Mouse (Mus musculus) embryonic facial prominence, embryonic 15.5 days (tissue): ENCODE measurements at regions not wholly inside any gene's neighbourhood (a gene's known extent, or its start where the extent isn't known, plus 50 kb on each side); places are given as distances from the start of the nearest gene placed in this dataset.
A peak's percentile ranks its signal among the peaks of the same experiment; 100 is the strongest.

Experiments used
- ATAC-seq: fragments of 200-750 bp; cut with Nextera tagmentation; 2 replicates; pipeline ENCODE4 v1.8.0; 2017; ENCODE audit warnings: low read depth, moderate TSS enrichment; ENCODE audit not compliant: insufficient number of reproducible peaks, low FRiP score, low TSS enrichment
- H3K27ac ChIP-seq: fragments of 300-500 bp; sonication (generic); replicated peaks from 2 replicates; pipeline ENCODE4 v1.5.1; 2015; ENCODE audit warnings: mild to moderate bottlenecking, inconsistent platforms
- H3K27me3 ChIP-seq: fragments of 300-500 bp; sonication (generic); 2 replicates; pipeline ENCODE4 v1.6.1; 2015; ENCODE audit warnings: inconsistent platforms
- H3K36me3 ChIP-seq: fragments of 300-500 bp; sonication (generic); 2 replicates; pipeline ENCODE4 v1.6.1; 2015; ENCODE audit warnings: mild to moderate bottlenecking, inconsistent platforms
- H3K4me1 ChIP-seq: fragments of 300-500 bp; sonication (generic); 2 replicates; pipeline ENCODE4 v1.6.1; 2015; ENCODE audit warnings: inconsistent platforms
- H3K4me2 ChIP-seq: fragments of 300-500 bp; sonication (generic); replicated peaks from 2 replicates; pipeline ENCODE4 v1.6.1; 2015; ENCODE audit warnings: mild to moderate bottlenecking, inconsistent platforms
- H3K4me3 ChIP-seq: fragments of 300-500 bp; sonication (generic); replicated peaks from 2 replicates; pipeline ENCODE4 v1.5.1; 2015; ENCODE audit warnings: mild to moderate bottlenecking, inconsistent platforms
- H3K9ac ChIP-seq: fragments of 300-500 bp; sonication (generic); 2 replicates; pipeline ENCODE4 v1.6.1; 2015; ENCODE audit warnings: inconsistent platforms
- H3K9me3 ChIP-seq: fragments of 300-500 bp; sonication (generic); replicated peaks from 2 replicates; pipeline ENCODE4 v1.6.1; 2016; ENCODE audit warnings: inconsistent platforms
- WGBS: fragments of 180-500 bp; shearing (Covaris S2); methylation state at CpG from one replicate; pipeline ENCODE4 v1.1.7; 2015; 5-methylcytosine and 5-hydroxymethylcytosine counted together

DNA sequence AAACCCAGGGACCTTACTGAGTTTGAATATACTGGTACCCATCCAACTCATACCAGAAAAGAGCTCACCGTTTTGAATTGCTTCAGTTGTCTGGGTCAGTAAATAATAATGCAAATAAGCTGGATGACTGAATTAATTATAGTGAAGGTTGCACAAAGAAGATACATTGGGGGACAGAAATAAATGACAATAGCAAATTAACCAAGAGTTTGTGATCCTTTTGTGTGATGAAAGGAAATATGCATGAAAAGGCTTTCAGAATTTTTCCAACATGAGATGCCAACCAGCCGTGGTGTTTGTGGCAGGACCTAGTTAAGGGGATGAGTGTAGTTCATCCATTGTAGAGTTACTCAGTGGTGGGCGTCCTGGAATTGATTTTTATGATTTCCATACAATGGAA, 186.5 kb upstream of the Pik3r1 start:
- no peaks in the 10 kb centered on the region for H3K36me3 ChIP-seq
- H3K4me1 ChIP-seq = peaks cover 7% of the 10 kb centered on the region; the same call in 1 of the 2 replicates
- no peaks in the 10 kb centered on the region for H3K27me3 ChIP-seq
- no peak overlapping the region for H3K9ac ChIP-seq
- no peak overlapping the region for H3K27ac ChIP-seq
- no peak overlapping the region for H3K4me2 ChIP-seq
- H3K4me3 ChIP-seq = no peak overlapping the region
- 55% methylated on average over 3 of the region's 3 CpGs for WGBS
- no peak for ATAC-seq
- no peaks in the 10 kb centered on the region for H3K9me3 ChIP-seq

DNA sequence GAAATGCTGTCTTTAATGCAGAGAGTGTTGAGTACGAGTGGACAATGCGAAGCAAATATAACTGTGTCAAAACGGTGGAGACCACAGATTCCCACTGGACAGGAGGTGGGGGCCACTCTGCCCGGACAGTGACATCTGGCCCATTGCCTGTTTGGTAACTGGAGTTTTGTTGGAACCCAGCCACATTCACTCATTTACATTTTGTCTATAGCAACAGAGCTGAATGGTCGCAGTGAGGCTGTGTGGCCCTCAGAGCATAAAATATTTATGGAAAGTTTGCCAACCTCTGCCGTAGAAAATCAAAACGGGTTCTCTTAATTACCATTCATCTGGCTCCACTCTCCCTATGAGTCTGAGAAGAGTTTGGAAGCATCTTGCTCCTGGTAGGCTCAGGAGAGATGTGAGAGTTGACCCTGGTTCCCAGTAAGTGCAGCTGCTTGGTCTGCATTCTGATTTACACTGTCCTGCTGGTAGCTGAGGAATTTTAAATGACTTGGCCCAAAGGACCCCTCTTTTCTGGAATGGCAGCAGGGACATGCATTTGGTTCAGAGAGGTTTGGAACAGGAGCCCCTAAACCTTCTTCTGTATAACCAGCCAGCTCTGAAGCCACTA, 187.9 kb upstream of the Pik3r1 start:
- Histone ChIP-seq H3K4me2 (no peak overlapping the region), H3K9me3 (no peaks in the 10 kb centered on the region), H3K4me1 (peaks cover 7% of the 10 kb centered on the region; the same call in 1 of the 2 replicates), H3K27ac (no peak overlapping the region), H3K9ac (no peak overlapping the region), H3K4me3 (no peak overlapping the region), H3K27me3 (no peaks in the 10 kb centered on the region), H3K36me3 (no peaks in the 10 kb centered on the region)
- 54% methylated on average over 7 of the region's 7 CpGs for WGBS
- ATAC-seq = no peak

DNA sequence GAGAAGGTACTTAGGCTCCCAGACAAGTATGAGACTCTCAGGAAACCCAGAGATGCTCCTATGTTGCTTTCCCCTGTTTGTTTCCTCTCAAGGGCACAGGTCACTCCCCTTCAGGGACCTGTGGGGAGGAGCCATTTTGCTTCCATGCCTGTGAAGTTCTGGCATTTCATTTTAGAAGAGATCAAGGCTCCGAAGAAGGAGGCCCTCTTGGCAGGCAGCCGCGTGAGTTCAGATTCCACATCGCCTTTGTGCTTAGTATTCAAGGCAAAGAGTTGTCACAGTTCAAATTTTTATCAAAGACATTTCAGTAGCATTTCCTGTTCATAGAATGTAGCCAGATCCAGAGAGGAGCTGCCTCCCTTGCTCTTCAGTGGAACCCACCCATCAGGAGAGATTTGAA, 189.8 kb upstream of the Pik3r1 start:
- Histone ChIP-seq H3K9ac (no peak overlapping the region), H3K4me1 (peaks cover 7% of the 10 kb centered on the region; the same call in 1 of the 2 replicates), H3K9me3 (no peaks in the 10 kb centered on the region), H3K27ac (no peak overlapping the region), H3K4me3 (no peak overlapping the region), H3K36me3 (no peaks in the 10 kb centered on the region), H3K4me2 (no peak overlapping the region), H3K27me3 (no peaks in the 10 kb centered on the region)
- WGBS = 76% methylated on average over 4 of the region's 4 CpGs
- ATAC-seq = no peak

DNA sequence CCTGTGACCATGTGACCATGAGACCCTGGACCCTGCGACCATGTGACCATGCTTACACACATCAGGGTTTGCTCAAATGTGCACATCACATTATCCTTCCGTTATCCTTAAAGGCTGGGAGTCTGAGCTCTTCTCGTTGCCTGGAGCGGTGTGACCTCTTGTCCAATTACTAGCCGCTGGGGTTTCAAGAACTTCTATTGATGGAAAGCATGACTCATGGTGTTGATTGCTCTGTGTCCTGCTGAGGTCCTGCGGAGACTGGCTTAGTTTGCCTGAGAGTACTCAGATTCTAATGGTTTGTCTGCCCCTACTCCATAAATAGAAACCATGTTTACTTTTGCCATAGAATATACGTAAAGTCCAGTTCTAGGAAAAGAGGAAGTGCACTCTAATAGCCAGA, 197.5 kb upstream of the Pik3r1 start:
- Histone ChIP-seq H3K27me3 (no peaks in the 10 kb centered on the region), H3K4me3 (no peak overlapping the region), H3K9ac (no peak overlapping the region), H3K9me3 (no peaks in the 10 kb centered on the region), H3K36me3 (no peaks in the 10 kb centered on the region), H3K27ac (no peak overlapping the region), H3K4me2 (no peak overlapping the region), H3K4me1 (0 out of 2 replicates have a peak, but pooled peaks cover 3% of the 10 kb centered on the region)
- ATAC-seq = no peak
- 73% methylated on average over 7 of the region's 7 CpGs for WGBS

DNA sequence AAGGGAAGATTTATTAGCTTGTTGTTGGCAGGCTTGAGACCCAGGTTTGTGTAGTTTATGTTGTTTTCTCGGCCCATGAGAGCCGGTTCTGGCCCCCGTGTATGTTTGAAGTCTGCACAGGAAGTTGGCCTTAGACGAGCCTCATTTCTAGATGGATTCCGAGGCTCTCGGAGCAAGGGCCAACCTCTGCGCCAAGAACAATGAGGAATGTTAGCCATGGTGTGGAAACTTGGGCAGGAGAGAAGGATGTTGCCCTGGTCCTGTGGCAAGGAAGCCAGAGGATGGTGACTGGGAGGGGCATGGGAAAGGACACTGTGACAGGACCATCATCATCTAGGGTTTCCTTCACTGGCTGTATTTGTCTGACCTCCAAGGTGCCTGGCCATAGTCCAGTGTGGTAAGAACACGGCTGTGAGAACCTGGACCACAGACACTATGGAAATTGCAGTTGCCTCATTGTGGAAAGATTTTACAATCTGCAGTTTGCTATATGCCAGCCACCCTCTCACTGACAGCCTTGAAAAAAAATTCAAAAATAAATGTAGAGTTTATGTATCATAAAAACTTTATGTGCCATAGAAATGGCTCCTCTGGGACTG, 198.9 kb upstream of the Pik3r1 start:
- ATAC-seq = no peak
- Histone ChIP-seq H3K27ac (no peak overlapping the region), H3K27me3 (no peaks in the 10 kb centered on the region), H3K9me3 (no peaks in the 10 kb centered on the region), H3K9ac (no peak overlapping the region), H3K4me3 (no peak overlapping the region), H3K36me3 (no peaks in the 10 kb centered on the region), H3K4me1 (0 out of 2 replicates have a peak, but pooled peaks cover 3% of the 10 kb centered on the region), H3K4me2 (no peak overlapping the region)
- 70% methylated on average over 8 of the region's 8 CpGs for WGBS

DNA sequence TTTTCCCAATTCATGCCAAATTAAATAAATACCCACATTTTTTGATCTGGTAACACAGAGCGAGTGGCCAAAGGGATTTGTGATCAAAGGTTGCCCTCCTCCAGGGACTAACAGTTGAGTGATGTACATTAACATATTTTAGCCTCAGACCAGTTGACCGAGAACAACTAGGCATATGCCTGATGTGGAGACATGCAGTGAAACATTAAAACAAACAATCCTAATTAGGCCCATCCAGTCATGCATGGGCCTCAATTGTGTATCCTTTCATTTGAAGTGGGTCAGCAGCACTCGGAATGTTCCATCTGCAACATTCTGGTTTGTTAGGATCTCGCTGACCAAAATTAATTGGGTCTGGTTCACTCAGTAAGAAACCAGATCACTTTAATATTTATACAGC, 199.4 kb upstream of the Pik3r1 start:
- Histone ChIP-seq H3K4me1 (0 out of 2 replicates have a peak, but pooled peaks cover 3% of the 10 kb centered on the region), H3K27me3 (no peaks in the 10 kb centered on the region), H3K4me2 (no peak overlapping the region), H3K9ac (no peak overlapping the region), H3K36me3 (no peaks in the 10 kb centered on the region), H3K4me3 (no peak overlapping the region), H3K27ac (no peak overlapping the region), H3K9me3 (no peaks in the 10 kb centered on the region)
- ATAC-seq = no peak
- WGBS = 64% methylated on average over 4 of the region's 4 CpGs

DNA sequence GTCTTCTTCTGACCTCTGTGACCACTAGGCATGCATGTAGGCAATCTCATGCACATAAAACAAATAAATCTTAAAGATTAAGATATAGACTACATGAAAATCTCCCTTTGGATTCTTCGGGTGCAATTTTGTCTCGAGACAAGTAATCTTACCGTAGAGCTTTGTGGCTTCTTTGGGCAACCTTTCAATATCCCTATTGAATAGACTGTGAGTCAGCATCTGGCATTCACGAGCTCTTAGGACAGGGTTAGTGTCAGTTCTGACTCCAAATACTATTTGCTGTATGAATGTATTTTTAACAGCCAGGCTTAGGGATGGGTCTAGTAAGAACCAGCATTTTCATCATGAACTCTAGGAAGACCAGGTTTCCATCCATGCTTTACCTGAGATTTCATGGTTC, 208.7 kb upstream of the Pik3r1 start:
- Histone ChIP-seq H3K36me3 (no peaks in the 10 kb centered on the region), H3K9me3 (no peaks in the 10 kb centered on the region), H3K9ac (no peak overlapping the region), H3K4me2 (no peak overlapping the region), H3K27me3 (no peaks in the 10 kb centered on the region), H3K4me3 (no peak overlapping the region), H3K4me1 (no peaks in the 10 kb centered on the region), H3K27ac (no peak overlapping the region)
- ATAC-seq = no peak
- 88% methylated on average over 4 of the region's 4 CpGs for WGBS

DNA sequence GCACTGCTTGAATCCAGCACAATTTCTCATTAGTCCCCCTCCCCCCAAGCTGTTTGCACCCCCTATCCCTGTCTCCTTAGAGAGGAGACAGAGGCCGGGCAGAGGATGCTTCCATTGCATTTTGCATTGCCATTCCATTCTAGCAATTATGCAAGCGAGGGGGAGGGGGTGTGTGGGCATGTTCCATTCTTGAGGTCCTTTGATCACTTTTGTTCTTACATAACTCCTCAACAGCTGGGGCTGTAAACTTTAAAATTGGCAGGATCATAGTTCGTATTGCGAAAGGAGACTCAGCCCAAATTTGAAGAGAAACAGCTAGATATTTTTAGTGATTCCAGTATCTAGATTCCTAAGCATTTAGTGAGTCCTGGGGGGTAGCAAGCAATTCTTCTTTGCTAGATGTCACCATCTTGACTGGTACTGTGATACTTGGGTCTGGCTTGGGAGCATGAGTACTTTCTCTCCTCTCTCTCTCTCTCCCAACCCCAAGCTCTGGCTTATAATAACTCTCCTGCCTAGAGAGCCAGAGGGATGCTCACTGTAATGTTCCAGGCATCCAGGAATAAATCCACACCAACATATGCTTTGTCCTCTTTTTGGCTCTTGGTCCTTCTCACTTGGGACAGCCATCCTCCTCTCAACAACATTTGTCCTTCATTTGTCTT, 212.3 kb upstream of the Pik3r1 start:
- WGBS = 43% methylated on average over 4 of the region's 4 CpGs
- no peak overlapping the region for H3K4me3 ChIP-seq
- no peak for ATAC-seq
- H3K27me3 ChIP-seq = no peaks in the 10 kb centered on the region
- H3K27ac ChIP-seq = no peak overlapping the region
- H3K4me2 ChIP-seq = no peak overlapping the region
- no peak overlapping the region for H3K9ac ChIP-seq
- H3K4me1 ChIP-seq = no peaks in the 10 kb centered on the region
- H3K9me3 ChIP-seq = no peaks in the 10 kb centered on the region
- H3K36me3 ChIP-seq = no peaks in the 10 kb centered on the region

DNA sequence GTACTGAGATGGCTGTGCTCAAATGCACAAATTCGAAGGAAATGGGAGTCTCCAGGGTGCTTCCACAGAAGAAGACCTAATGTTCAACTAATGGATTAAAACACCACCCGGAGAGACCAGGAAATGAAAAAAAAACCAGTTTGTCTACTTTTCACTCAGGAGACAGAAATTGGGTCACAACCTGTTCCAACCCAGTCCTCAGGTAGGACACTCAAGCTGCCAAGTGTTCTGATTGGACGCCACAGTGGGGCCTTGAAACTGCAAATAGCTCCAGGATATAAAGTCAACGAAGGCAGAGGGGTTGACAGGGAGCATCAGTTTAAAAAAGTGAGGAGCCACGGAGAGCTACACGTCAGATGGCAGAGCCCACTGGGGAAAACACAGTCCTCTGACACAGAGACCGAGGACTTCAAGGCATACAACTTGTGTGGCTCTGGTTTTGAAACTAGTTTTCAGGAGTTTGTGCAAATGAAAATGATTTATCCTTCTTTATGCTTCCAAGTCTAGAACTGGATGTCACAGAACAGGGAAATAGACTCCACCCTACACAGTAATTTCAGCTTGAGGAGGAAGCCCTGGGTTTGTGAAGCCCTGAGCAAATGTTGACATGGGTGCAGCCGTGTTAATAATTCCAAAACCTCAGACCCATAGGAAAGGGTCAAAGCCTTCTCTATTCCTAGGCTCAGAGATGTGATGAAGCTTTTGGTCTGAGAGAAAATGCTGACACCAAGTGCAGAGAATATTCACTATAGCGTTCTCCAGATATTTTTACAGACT, 220.8 kb upstream of the Pik3r1 start:
- WGBS = 67% methylated on average over 9 of the region's 9 CpGs
- Histone ChIP-seq H3K27me3 (no peaks in the 10 kb centered on the region), H3K27ac (0 out of 2 replicates have a peak overlapping the region, but pooled peaks have one; percentile 8), H3K9ac (no peak overlapping the region), H3K4me3 (no peak overlapping the region), H3K36me3 (no peaks in the 10 kb centered on the region), H3K4me1 (no peaks in the 10 kb centered on the region), H3K4me2 (no peak overlapping the region), H3K9me3 (no peaks in the 10 kb centered on the region)
- no peak for ATAC-seq

DNA sequence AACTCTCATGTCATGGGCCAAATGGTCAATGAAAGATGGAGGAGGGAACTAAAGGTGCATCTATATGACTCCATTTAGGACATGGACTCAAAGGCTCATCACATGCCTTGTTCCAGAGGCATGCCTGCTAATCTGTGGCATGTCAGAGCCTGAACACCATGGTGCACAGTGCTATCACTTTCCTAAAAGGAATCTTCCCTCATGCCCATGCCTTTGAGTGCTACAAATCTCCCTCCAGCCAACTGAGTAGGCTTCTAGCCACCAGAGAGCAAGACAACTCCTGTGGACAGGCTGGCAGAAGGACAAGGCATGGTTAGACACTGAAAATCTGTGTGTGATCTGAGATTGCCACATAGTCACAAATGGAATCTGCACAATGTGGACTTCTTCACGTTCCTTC, 223.7 kb upstream of the Pik3r1 start:
- no peak for ATAC-seq
- 83% methylated on average over 1 of the region's 1 CpGs for WGBS
- no peaks in the 10 kb centered on the region for H3K9me3 ChIP-seq

DNA sequence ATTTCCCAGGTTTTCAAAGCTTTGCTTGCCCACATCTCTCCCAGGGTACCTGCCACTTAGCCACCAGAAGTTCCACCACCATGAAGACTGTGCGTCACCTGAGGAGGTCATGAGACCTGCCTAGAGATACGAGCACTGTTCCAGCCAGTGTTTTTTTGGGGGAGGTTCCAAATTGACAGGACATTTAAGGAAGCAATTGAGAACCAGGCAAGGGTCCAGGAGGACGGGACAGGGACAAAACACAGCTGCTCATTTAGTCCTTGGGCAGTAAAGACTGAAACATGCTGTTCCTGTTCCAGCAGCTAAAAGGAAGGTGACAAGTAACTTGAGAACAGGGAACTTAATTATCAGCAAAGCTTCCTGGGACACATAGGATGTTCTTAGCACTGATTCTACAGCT, 226.8 kb upstream of the Pik3r1 start:
- Histone ChIP-seq H3K4me1 (no peaks in the 10 kb centered on the region), H3K27ac (no peak overlapping the region), H3K4me2 (no peak overlapping the region), H3K4me3 (no peak overlapping the region), H3K36me3 (no peaks in the 10 kb centered on the region), H3K9me3 (no peaks in the 10 kb centered on the region), H3K9ac (no peak overlapping the region), H3K27me3 (no peaks in the 10 kb centered on the region)
- WGBS = 45% methylated on average over 3 of the region's 3 CpGs
- ATAC-seq = no peak

More for the DNA sequence above, 223.7 kb upstream of the Pik3r1 start:
- Histone ChIP-seq H3K36me3 (no peaks in the 10 kb centered on the region), H3K4me2 (no peak overlapping the region), H3K27ac (no peak overlapping the region), H3K4me3 (no peak overlapping the region), H3K9ac (no peak overlapping the region), H3K4me1 (no peaks in the 10 kb centered on the region), H3K27me3 (no peaks in the 10 kb centered on the region)
